Mouse (Mus musculus): ENCODE results near the gene Opn3. TPM values are rescaled to one million over a fixed set of nuclear protein-coding genes. Genes with fewer than 3 reads are reported as not detected.

Opn3 gene
- polyA plus RNA-seq, 1 experiment from 2014 or later, result 15.0 TPM

GRCm38 (mm10) chr1:175619814-175620431, 72.7 kb downstream of the Opn3 start, which contains the start of gene Kmo:
Gene Kmo (plus strand): TSS chr1:175620381.
- DNase-seq (ENCODE audit: low spot score, missing footprints) (no peak), ATAC-seq (ENCODE audit: low FRiP score) (no peak)
- Histone ChIP-seq H3K4me1 (ENCODE audit: control insufficient read depth, insufficient read depth, low read length) (peaks cover 6% of the 10 kb centered on the region), H3K4me2 (no peak within 1 kb of the TSS), H3K36me3 (ENCODE audit: control insufficient read depth, insufficient read depth, low read length) (0 out of 2 replicates have a peak, but pooled peaks cover 8% of the 10 kb centered on the region), H3K9me3 (ENCODE audit: control insufficient read depth, low read length) (no peaks in the 10 kb centered on the region), H3K9ac (ENCODE audit: low read length) (no peak within 1 kb of the TSS), H3K4me3 (ENCODE audit: low read depth, low read length) (no peak within 1 kb of the TSS), H3K27me3 (ENCODE audit: control insufficient read depth, insufficient read depth, low read length) (no peaks in the 10 kb centered on the region), H3K27ac (ENCODE audit: low read depth, low read length) (no peak within 1 kb of the TSS)
- 90% methylated on average over 13 of the region's 13 CpGs for WGBS

- Histone ChIP-seq H3K27ac (ENCODE audit: low read depth, low read length) (no peak overlapping the region), H3K4me2 (no peak overlapping the region), H3K9me3 (ENCODE audit: control insufficient read depth, low read length) (no peaks in the 10 kb centered on the region), H3K9ac (ENCODE audit: low read length) (no peak overlapping the region), H3K4me3 (ENCODE audit: low read depth, low read length) (no peak overlapping the region), H3K27me3 (ENCODE audit: control insufficient read depth, insufficient read depth, low read length) (no peaks in the 10 kb centered on the region), H3K4me1 (ENCODE audit: control insufficient read depth, insufficient read depth, low read length) (no peaks in the 10 kb centered on the region), H3K36me3 (ENCODE audit: control insufficient read depth, insufficient read depth, low read length) (peaks cover 20% of the 10 kb centered on the region)
- WGBS, result 96% methylated on average over 9 of the region's 9 CpGs
- no peak for ATAC-seq (ENCODE audit: low FRiP score)
- no peak for DNase-seq (ENCODE audit: low spot score, missing footprints)
Measured at GRCm38 (mm10) chr1:175614992-175615391, 77.6 kb downstream of the Opn3 start.

Other genes with a start within 250 kb of the Opn3 start
- gene Rgs7, start 200.3 kb downstream of the Opn3 start, polyA plus RNA-seq (2014; fragmentation: Nextera tagmentation; extraction: Ambion mirVana), result 4.9 and 6.0 TPM in 2 replicates
- gene Kmo, start 72.4 kb downstream of the Opn3 start, polyA plus RNA-seq (2014; fragmentation: Nextera tagmentation; extraction: Ambion mirVana), result 0.07 TPM in 1 of 2 replicates, not detected in the other
- gene Fh1, start 67.1 kb downstream of the Opn3 start, polyA plus RNA-seq (2014; fragmentation: Nextera tagmentation; extraction: Ambion mirVana), result 85.3 and 109 TPM in 2 replicates
- gene Chml, start 125 bp upstream of the Opn3 start, polyA plus RNA-seq (2014; fragmentation: Nextera tagmentation; extraction: Ambion mirVana), result 6.9 and 8.0 TPM in 2 replicates
- not detected in 2 replicates for gene Wdr64, start 5.8 kb upstream of the Opn3 start, polyA plus RNA-seq (2014; fragmentation: Nextera tagmentation; extraction: Ambion mirVana)
- 114 and 138 TPM in 2 replicates for gene Exo1, start 187.8 kb upstream of the Opn3 start, polyA plus RNA-seq (2014; fragmentation: Nextera tagmentation; extraction: Ambion mirVana)
- 0.15 TPM in 1 of 2 replicates, not detected in the other for gene Gm38100, start 227.6 kb upstream of the Opn3 start, polyA plus RNA-seq (2014; fragmentation: Nextera tagmentation; extraction: Ambion mirVana)